Mouse (Mus musculus): Measurements from ENCODE around the gene Hs6st1.

- no peak for TF ChIP-seq POLR2A (IDR thresholded peaks at IDR 0.05; ENCODE audit: low read depth, low read length)
- no peak for TF ChIP-seq CTCF (IDR thresholded peaks at IDR 0.05; ENCODE audit: extremely low read depth, insufficient read depth, insufficient read length, insufficient replicate concordance)
Observed at GRCm38 (mm10) chr1:36090722-36091110, 22.5 kb downstream of the Hs6st1 start.

Measured in spleen, adult 2 months (tissue).